Mouse (Mus musculus) ES-Bruce4 (cell line): ENCODE measurements around the gene Tnfsf9. TPM values are rescaled to one million over a fixed set of nuclear protein-coding genes. Genes with fewer than 3 reads are reported as not detected.
A peak's percentile ranks its signal among the peaks of the same experiment; 100 is the strongest.

ENCODE experiments used
- H3K27ac ChIP-seq: 2 replicates; pipeline ENCODE4 v1.5.1; 2012; ENCODE audit warnings: low read length, inconsistent platforms; ENCODE audit not compliant: insufficient read depth
- H3K27me3 ChIP-seq: 2 replicates; pipeline ENCODE4 v1.6.1; 2012; ENCODE audit warnings: mild to moderate bottlenecking, low read length, inconsistent platforms; ENCODE audit not compliant: control insufficient read depth, poor library complexity, insufficient read depth, severe bottlenecking
- H3K36me3 ChIP-seq: 2 replicates; pipeline ENCODE4 v1.6.1; 2012; ENCODE audit warnings: inconsistent platforms, mild to moderate bottlenecking, low read length, moderate library complexity; ENCODE audit not compliant: control insufficient read depth, poor library complexity, insufficient read depth, severe bottlenecking
- H3K4me1 ChIP-seq: one replicate; pipeline ENCODE4 v1.8.1; 2011; ENCODE audit warnings: low read length; ENCODE audit not compliant: control insufficient read depth, insufficient read depth
- H3K4me3 ChIP-seq: 2 replicates; pipeline ENCODE4 v1.5.1; 2011; ENCODE audit warnings: low read depth, mild to moderate bottlenecking, low read length
- H3K9ac ChIP-seq: 2 replicates; pipeline ENCODE4 v1.6.1; 2012; ENCODE audit warnings: low read depth, mild to moderate bottlenecking, inconsistent platforms; ENCODE audit not compliant: poor library complexity, severe bottlenecking
- H3K9me3 ChIP-seq: replicated peaks from 2 replicates; pipeline ENCODE4 v1.6.1; 2012; ENCODE audit warnings: mild to moderate bottlenecking, low read length, inconsistent platforms; ENCODE audit not compliant: control insufficient read depth, poor library complexity, insufficient read depth, severe bottlenecking
- CTCF ChIP-seq: IDR thresholded peaks from one replicate; pipeline ENCODE4 v1.8.1; 2011; ENCODE audit warnings: low read depth, low read length
- EP300 ChIP-seq: IDR thresholded peaks from 2 replicates; pipeline ENCODE4 v1.6.1; 2011; ENCODE audit warnings: low read depth, low read length; ENCODE audit not compliant: insufficient read depth
- POLR2A ChIP-seq: IDR thresholded peaks from one replicate; pipeline ENCODE4 v1.8.1; 2011; ENCODE audit warnings: low read length; ENCODE audit not compliant: insufficient read depth
- polyA plus RNA-seq: library from polyadenylated mRNA; stranded (reverse); fragments of >200 nt; gene quantifications from 2 replicates; pipeline ENCODE4 v1.2.4, GENCODE M21; 2011; ENCODE audit warnings: low read depth; ENCODE audit not compliant: missing spikeins, insufficient read depth, insufficient read length

The Tnfsf9 gene
- polyA plus RNA-seq, 1 experiment: 9.1 TPM

- Histone ChIP-seq H3K27ac (no peak overlapping the region), H3K9ac (no peak overlapping the region), H3K27me3 (no peaks in the 10 kb centered on the region; the same call in 1 of the 2 replicates), H3K36me3 (no peaks in the 10 kb centered on the region), H3K4me1 (no peaks in the 10 kb centered on the region), H3K4me3 (no peak overlapping the region), H3K9me3 (no peaks in the 10 kb centered on the region)
- no peak for TF ChIP-seq POLR2A
- TF ChIP-seq EP300: no peak
- no peak for TF ChIP-seq CTCF
Measured at GRCm38 (mm10) chr17:57145115-57145514, 40.0 kb downstream of the Tnfsf9 start.

GRCm38 (mm10) chr17:57148343-57148742 lies 43.2 kb downstream of the Tnfsf9 start:
- no peaks in the 10 kb centered on the region for H3K27me3 ChIP-seq
- no peaks in the 10 kb centered on the region for H3K36me3 ChIP-seq
- no peak overlapping the region for H3K27ac ChIP-seq

GRCm38 (mm10) chr17:57148994-57149803 lies 44.1 kb downstream of the Tnfsf9 start, which contains the start of gene Cd70:
Cd70 (minus strand) TSS chr17:57149777.
- TF ChIP-seq CTCF (no peak), EP300 (no peak), POLR2A (no peak)
- H3K4me3 ChIP-seq: peak within 1 kb of the TSS; percentile 51
- H3K9me3 ChIP-seq: peaks cover 6% of the 10 kb centered on the region
- no peaks in the 10 kb centered on the region for H3K4me1 ChIP-seq
- H3K27me3 ChIP-seq: no peaks in the 10 kb centered on the region
- H3K27ac ChIP-seq: no peak within 1 kb of the TSS
- no peak within 1 kb of the TSS for H3K9ac ChIP-seq
- H3K36me3 ChIP-seq: no peaks in the 10 kb centered on the region

More at GRCm38 (mm10) chr17:57148343-57148742, 43.2 kb downstream of the Tnfsf9 start:
- Histone ChIP-seq H3K9ac (no peak overlapping the region), H3K4me3 (no peak overlapping the region), H3K9me3 (peaks cover 6% of the 10 kb centered on the region), H3K4me1 (no peaks in the 10 kb centered on the region)
- no peak for TF ChIP-seq EP300
- no peak for TF ChIP-seq POLR2A
- TF ChIP-seq CTCF: no peak

GRCm38 (mm10) chr17:57153006-57153405 lies 47.9 kb downstream of the Tnfsf9 start:
- H3K9me3 ChIP-seq: peaks cover 6% of the 10 kb centered on the region
- TF ChIP-seq POLR2A (no peak), EP300 (no peak), CTCF (no peak)
- H3K27ac ChIP-seq: no peak overlapping the region
- H3K4me1 ChIP-seq: no peaks in the 10 kb centered on the region
- H3K4me3 ChIP-seq: no peak overlapping the region
- H3K27me3 ChIP-seq: no peaks in the 10 kb centered on the region
- H3K36me3 ChIP-seq: no peaks in the 10 kb centered on the region
- no peak overlapping the region for H3K9ac ChIP-seq

GRCm38 (mm10) chr17:57153787-57154186 lies 48.7 kb downstream of the Tnfsf9 start:
- Histone ChIP-seq H3K9ac (no peak overlapping the region), H3K27me3 (no peaks in the 10 kb centered on the region), H3K4me1 (no peaks in the 10 kb centered on the region), H3K4me3 (no peak overlapping the region), H3K36me3 (no peaks in the 10 kb centered on the region), H3K27ac (no peak overlapping the region), H3K9me3 (peaks cover 6% of the 10 kb centered on the region)
- TF ChIP-seq CTCF (no peak), POLR2A (no peak), EP300 (no peak)

Other genes with a start within 250 kb of the Tnfsf9 start
- 0.46 and 0.68 TPM in 2 replicates for gene Acsbg2, start 230.9 kb upstream of the Tnfsf9 start, polyA plus RNA-seq
- gene 1700061G19Rik, start 229.8 kb upstream of the Tnfsf9 start, polyA plus RNA-seq: 8.0 and 8.4 TPM in 2 replicates
- 20.7 and 21.9 TPM in 2 replicates for gene Mllt1, start 169.9 kb upstream of the Tnfsf9 start, polyA plus RNA-seq
- gene Acer1, start 123.2 kb upstream of the Tnfsf9 start, polyA plus RNA-seq: 0.37 and 0.49 TPM in 2 replicates
- 47.7 and 59.9 TPM in 2 replicates for gene Clpp, start 115.0 kb upstream of the Tnfsf9 start, polyA plus RNA-seq
- 16.0 and 21.3 TPM in 2 replicates for gene Alkbh7, start 108.0 kb upstream of the Tnfsf9 start, polyA plus RNA-seq
- gene Pspn, start 105.3 kb upstream of the Tnfsf9 start, polyA plus RNA-seq: not detected in 2 replicates
- gene Gtf2f1, start 94.0 kb upstream of the Tnfsf9 start, polyA plus RNA-seq: 70.2 and 74.1 TPM in 2 replicates
- gene Gm17949, start 93.9 kb upstream of the Tnfsf9 start, polyA plus RNA-seq: 0.56 TPM in 1 of 2 replicates, not detected in the other
- gene Khsrp, start 73.8 kb upstream of the Tnfsf9 start, polyA plus RNA-seq: 166 and 176 TPM in 2 replicates
- not detected in 2 replicates for gene Slc25a41, start 63.7 kb upstream of the Tnfsf9 start, polyA plus RNA-seq
- 53.5 and 57.7 TPM in 2 replicates for gene Crb3, start 46.2 kb upstream of the Tnfsf9 start, polyA plus RNA-seq
- 24.2 and 24.5 TPM in 2 replicates for gene Slc25a23, start 45.5 kb upstream of the Tnfsf9 start, polyA plus RNA-seq
- 6.6 and 8.9 TPM in 2 replicates for gene Dennd1c, start 26.8 kb upstream of the Tnfsf9 start, polyA plus RNA-seq
- gene Tubb4a, start 17.5 kb upstream of the Tnfsf9 start, polyA plus RNA-seq: 5.8 and 12.6 TPM in 2 replicates
- gene Cd70, start 44.5 kb downstream of the Tnfsf9 start, polyA plus RNA-seq: not detected in 2 replicates
- gene Tnfsf14, start 88.9 kb downstream of the Tnfsf9 start, polyA plus RNA-seq: not detected in 2 replicates
- 0.94 TPM in 1 of 2 replicates, not detected in the other for gene C3, start 122.8 kb downstream of the Tnfsf9 start, polyA plus RNA-seq
- 13.1 and 14.2 TPM in 2 replicates for gene Gpr108, start 143.1 kb downstream of the Tnfsf9 start, polyA plus RNA-seq
- gene Trip10, start 144.1 kb downstream of the Tnfsf9 start, polyA plus RNA-seq: 59.0 and 61.1 TPM in 2 replicates
- gene Vav1, start 173.8 kb downstream of the Tnfsf9 start, polyA plus RNA-seq: not detected in 2 replicates